Mouse (Mus musculus): ENCODE data around the gene Mms19. TPM values are rescaled to one million over a fixed set of nuclear protein-coding genes. Genes with fewer than 3 reads are reported as not detected.

Gene Mms19
- 71.0 and 74.5 TPM in 2 replicates for polyA plus RNA-seq (2012; rRNA removed)

DNA sequence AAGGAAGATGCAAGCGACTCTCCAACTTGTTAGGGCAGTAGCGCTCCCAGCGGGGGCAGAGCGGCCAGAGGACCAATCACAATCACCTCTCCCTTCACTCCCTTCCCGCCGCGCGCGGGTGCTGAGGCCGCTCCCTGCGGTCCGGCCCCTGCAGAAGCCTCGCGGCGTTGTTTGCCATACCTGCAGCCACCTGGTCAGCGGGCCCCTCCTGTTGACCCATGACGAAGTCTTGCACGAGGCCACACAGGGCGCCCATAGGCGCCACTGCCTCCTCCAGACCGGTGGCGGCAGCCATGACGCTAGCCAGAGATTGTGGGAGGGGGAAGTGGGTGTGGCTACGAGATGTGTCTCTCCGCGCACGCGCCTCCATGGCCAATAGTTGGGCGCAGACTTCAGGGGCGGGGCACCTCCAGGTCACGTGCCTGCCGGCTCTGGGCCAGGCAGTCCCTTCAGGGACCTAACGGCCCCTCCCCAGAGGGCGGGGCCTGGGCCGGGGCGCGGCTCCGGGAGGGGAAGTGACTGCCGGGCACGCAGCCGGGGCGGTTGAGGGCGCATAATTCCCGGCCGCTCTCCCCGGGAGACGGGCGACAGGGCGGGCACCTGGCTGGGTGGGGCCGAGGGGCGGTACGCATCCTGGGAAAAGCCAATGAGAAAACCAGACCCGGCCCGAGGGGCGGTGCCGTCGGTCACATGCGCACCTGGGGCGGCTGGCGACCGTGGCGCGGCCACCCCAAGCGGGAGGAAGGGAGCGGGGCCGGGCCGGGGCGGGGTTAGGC lies at the start of gene Mms19:
Gene Mms19, minus strand, starts transcription at position 339 of the 776 bp plus-strand sequence.

GRCm38 (mm10) chr19:41981595-41981927 lies 604 bp upstream of the Mms19 start, which contains the start of gene Ubtd1:
Gene Ubtd1, plus strand, starts transcription at chr19:41981763.

DNA sequence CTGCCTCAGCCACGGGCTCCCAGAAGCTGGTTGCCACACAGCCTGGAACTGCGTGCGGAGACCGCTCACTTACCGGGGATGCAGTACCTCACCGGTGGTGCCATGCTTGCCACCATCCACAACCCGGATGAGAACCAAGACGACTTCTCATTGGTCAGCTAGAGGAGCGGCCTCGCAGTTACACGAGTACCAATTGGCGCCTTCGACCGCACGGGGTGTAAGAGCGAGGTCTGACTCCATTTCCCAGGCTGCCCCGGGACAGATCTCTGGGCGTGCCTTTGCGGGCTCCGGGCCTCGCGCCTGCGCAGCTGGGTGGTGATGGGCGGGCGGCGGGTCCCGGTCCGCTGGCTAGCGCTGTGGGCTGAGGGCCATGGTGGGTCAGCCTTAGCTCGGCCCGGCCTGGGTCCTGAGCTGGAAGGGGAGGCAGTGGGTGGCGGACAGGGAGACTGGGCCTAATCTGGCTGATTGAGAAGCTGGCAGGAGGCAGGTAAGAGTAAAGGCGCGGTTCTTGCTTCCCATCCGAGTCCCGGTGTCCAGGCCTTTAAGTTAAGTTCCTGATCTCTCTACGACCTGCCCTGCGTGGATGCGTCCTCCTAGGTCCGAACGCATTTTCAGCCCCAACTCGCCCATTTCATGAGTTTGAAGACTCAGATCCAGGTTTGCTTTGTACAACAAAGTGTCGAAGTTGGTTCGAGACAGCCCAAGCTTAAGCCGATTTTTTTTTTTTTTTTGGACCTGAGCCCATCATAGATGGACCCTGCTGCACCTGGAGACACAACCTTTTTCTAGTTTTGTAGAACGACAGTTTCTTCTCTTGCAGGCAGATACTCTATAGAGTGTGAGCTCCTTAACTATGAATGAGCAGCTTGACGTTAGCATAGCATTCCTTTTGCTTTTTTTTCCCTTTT lies 47.5 kb downstream of the Mms19 start, which contains the start of the genes Exosc1 and Zdhhc16:
Gene Exosc1, minus strand, starts transcription at position 245 of the 908 bp plus-strand sequence.
Gene Zdhhc16, plus strand, starts transcription at position 302 of the 908 bp plus-strand sequence.

DNA sequence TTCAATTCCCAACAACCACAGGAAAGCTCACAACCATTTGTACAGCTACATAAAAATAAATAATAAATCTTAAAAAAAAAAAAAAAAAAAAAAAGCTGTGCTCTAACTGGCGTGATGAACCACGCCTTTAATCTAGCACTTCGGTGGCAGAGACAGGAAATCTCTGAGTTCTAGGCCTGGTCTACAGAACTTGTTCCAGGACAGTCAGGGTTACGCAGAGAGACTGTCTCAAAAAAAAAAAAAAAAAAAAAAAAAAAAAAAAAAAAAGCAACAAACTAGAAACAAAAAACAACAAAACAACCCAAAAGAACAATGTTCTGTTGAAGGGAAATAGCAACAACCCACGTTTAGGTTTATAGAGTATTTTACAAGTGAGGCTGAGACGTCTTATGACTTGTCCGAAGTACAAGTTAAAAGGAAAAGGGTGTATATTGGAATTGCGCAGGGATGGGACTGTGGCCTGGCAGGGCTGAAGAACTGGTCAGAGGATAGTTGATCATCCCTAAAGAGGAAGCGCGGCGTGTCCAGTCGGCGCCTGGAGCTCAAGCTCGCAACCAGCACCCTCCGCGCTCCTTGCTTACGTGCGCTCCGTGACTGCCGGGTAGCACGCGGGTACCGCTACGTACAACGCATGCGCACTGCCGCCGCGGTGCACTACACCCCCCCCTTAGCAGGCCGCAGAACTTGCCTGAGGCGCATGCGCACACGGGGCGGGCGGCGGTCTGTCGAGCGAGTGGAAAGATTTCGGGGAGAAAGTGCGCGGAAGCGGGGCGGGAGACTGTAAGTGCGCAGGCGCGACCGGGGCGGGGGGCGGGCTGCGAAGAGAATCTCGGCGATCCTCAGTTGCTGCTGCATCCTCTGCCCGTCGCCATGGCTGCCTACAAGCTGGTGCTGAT lies 69.5 kb downstream of the Mms19 start, which contains the start of gene Pgam1:
Gene Pgam1, plus strand, starts transcription at position 746 of the 896 bp plus-strand sequence.

GRCm38 (mm10) chr19:41895460-41896318 lies 85.3 kb downstream of the Mms19 start, which contains the start of gene Rrp12:
Gene Rrp12, minus strand, starts transcription at chr19:41896173.

Other genes starting within 250 kb of the Mms19 start
- 29.0 and 30.5 TPM in 2 replicates for gene Slit1, start 237.5 kb downstream of the Mms19 start, polyA plus RNA-seq (2012; rRNA removed)
- gene Arhgap19, start 179.1 kb downstream of the Mms19 start, polyA plus RNA-seq (2012; rRNA removed) = 12.2 and 14.2 TPM in 2 replicates
- 7.8 and 10.0 TPM in 2 replicates for gene Frat1, start 151.2 kb downstream of the Mms19 start, polyA plus RNA-seq (2012; rRNA removed)
- 13.6 and 16.4 TPM in 2 replicates for gene Frat2, start 133.0 kb downstream of the Mms19 start, polyA plus RNA-seq (2012; rRNA removed)
- 15.3 and 16.0 TPM in 2 replicates for gene Rrp12, start 85.0 kb downstream of the Mms19 start, polyA plus RNA-seq (2012; rRNA removed)
- gene Pgam1, start 69.2 kb downstream of the Mms19 start, polyA plus RNA-seq (2012; rRNA removed) = 414 and 458 TPM in 2 replicates
- gene Exosc1, start 47.7 kb downstream of the Mms19 start, polyA plus RNA-seq (2012; rRNA removed) = 36.0 and 38.2 TPM in 2 replicates
- gene Zdhhc16, start 47.7 kb downstream of the Mms19 start, polyA plus RNA-seq (2012; rRNA removed) = 94.0 and 94.3 TPM in 2 replicates
- gene Ubtd1, start 606 bp upstream of the Mms19 start, polyA plus RNA-seq (2012; rRNA removed) = 16.1 and 21.5 TPM in 2 replicates
- 0.23 and 0.68 TPM in 2 replicates for gene Ankrd2, start 54.8 kb upstream of the Mms19 start, polyA plus RNA-seq (2012; rRNA removed)
- 1.4 and 2.1 TPM in 2 replicates for gene Hoga1, start 64.5 kb upstream of the Mms19 start, polyA plus RNA-seq (2012; rRNA removed)
- 0.20 and 0.33 TPM in 2 replicates for gene 4933411K16Rik, start 71.1 kb upstream of the Mms19 start, polyA plus RNA-seq (2012; rRNA removed)
- 108 and 124 TPM in 2 replicates for gene Morn4, start 105.2 kb upstream of the Mms19 start, polyA plus RNA-seq (2012; rRNA removed)
- 42.0 and 42.3 TPM in 2 replicates for gene Pi4k2a, start 109.3 kb upstream of the Mms19 start, polyA plus RNA-seq (2012; rRNA removed)
- gene Avpi1, start 147.9 kb upstream of the Mms19 start, polyA plus RNA-seq (2012; rRNA removed) = 6.5 and 7.9 TPM in 2 replicates
- gene Marveld1, start 166.2 kb upstream of the Mms19 start, polyA plus RNA-seq (2012; rRNA removed) = 16.8 and 34.0 TPM in 2 replicates
- gene Zfyve27, start 182.8 kb upstream of the Mms19 start, polyA plus RNA-seq (2012; rRNA removed) = 117 and 121 TPM in 2 replicates
- gene Sfrp5, start 221.1 kb upstream of the Mms19 start, polyA plus RNA-seq (2012; rRNA removed) = 2.0 and 10.9 TPM in 2 replicates

All from central nervous system, embryonic 14 days (tissue).